Mouse (Mus musculus): Measurements from ENCODE around the gene Tmem52. TPM values are rescaled to one million over a fixed set of nuclear protein-coding genes. Genes with fewer than 3 reads are reported as not detected.

Gene Tmem52
- total RNA-seq, 2 experiments from 2014 or later = 262 to 263 TPM

GRCm38 (mm10) chr4:155508614-155509013, 39.7 kb downstream of the Tmem52 start:
- DNase-seq = no peak

GRCm38 (mm10) chr4:155510981-155511380, 42.1 kb downstream of the Tmem52 start:
- no peak for DNase-seq

GRCm38 (mm10) chr4:155514810-155515209, 45.9 kb downstream of the Tmem52 start:
- DNase-seq = no peak

- DNase-seq = no peak
Observed at GRCm38 (mm10) chr4:155517948-155518517, 49.1 kb downstream of the Tmem52 start.

Other genes with a start within 250 kb of the Tmem52 start
- 10 to 100 TPM; 31.3 to 34.7 TPM for gene Ski, start 246.5 kb upstream of the Tmem52 start, total RNA-seq (2021)
- 1 to 10 TPM; 5.3 to 8.2 TPM for gene Faap20, start 219.3 kb upstream of the Tmem52 start, total RNA-seq (2021)
- gene Prkcz, start 107.8 kb upstream of the Tmem52 start, total RNA-seq (2021) = 1 to 10 TPM; 1.5 to 3.8 TPM
- gene Gabrd, start 71.0 kb upstream of the Tmem52 start, total RNA-seq (2021) = 1 to 10 TPM in 1 of 2 experiments, under 1 TPM in 1; 0.56 to 1.3 TPM
- gene Cfap74, start 59.9 kb upstream of the Tmem52 start, total RNA-seq (2021) = under 1 TPM; 0.77 to 0.94 TPM
- gene Gnb1, start 22.2 kb downstream of the Tmem52 start, total RNA-seq (2021) = 10 to 100 TPM; 59.1 to 72.0 TPM
- gene Nadk, start 93.3 kb downstream of the Tmem52 start, total RNA-seq (2021) = 10 to 100 TPM; 17.3 to 19.2 TPM
- gene Slc35e2, start 132.3 kb downstream of the Tmem52 start, total RNA-seq (2021) = 1 to 10 TPM; 3.7 TPM
- gene Cdk11b, start 155.7 kb downstream of the Tmem52 start, total RNA-seq (2021) = 10 to 100 TPM; 25.9 to 26.1 TPM
- not detected for gene Gm10563, start 176.3 kb downstream of the Tmem52 start, total RNA-seq (2021)
- gene Mmp23, start 184.3 kb downstream of the Tmem52 start, total RNA-seq (2021) = 1 to 10 TPM; 3.0 to 5.0 TPM
- 10 to 100 TPM; 14.4 to 14.5 TPM for gene Mib2, start 200.1 kb downstream of the Tmem52 start, total RNA-seq (2021)
- 1 to 10 TPM; 1.5 to 1.7 TPM for gene Fndc10, start 225.2 kb downstream of the Tmem52 start, total RNA-seq (2021)
- 10 to 100 TPM; 32.4 to 36.3 TPM for gene Ssu72, start 235.7 kb downstream of the Tmem52 start, total RNA-seq (2021)